Mouse (Mus musculus): ENCODE results near the gene 4930402H24Rik.

The 4930402H24Rik gene

GRCm38 (mm10) chr2:130905751-130906583, at the start of gene 4930402H24Rik, which contains the start of gene Atrn:
Gene 4930402H24Rik (minus strand): TSS chr2:130906406.
Gene Atrn (plus strand): TSS chr2:130906495.
- peak; percentile 88 for ATAC-seq (ENCODE audit: insufficient number of reproducible peaks, low FRiP score, low TSS enrichment)

GRCm38 (mm10) chr2:130950548-130950947, 44.3 kb upstream of the 4930402H24Rik start:
- peak; percentile 64; the same call in 1 of the 2 replicates for ATAC-seq (ENCODE audit: insufficient number of reproducible peaks, low FRiP score, low TSS enrichment)

GRCm38 (mm10) chr2:130949781-130950180, 43.6 kb upstream of the 4930402H24Rik start:
- ATAC-seq (ENCODE audit: insufficient number of reproducible peaks, low FRiP score, low TSS enrichment): peak; percentile 6; the same call in 1 of the 2 replicates

- no peak for ATAC-seq (ENCODE audit: insufficient number of reproducible peaks, low FRiP score, low TSS enrichment)
These were observed 26.7 kb upstream of the 4930402H24Rik start for GRCm38 (mm10) chr2:130932865-130933264.

DNA sequence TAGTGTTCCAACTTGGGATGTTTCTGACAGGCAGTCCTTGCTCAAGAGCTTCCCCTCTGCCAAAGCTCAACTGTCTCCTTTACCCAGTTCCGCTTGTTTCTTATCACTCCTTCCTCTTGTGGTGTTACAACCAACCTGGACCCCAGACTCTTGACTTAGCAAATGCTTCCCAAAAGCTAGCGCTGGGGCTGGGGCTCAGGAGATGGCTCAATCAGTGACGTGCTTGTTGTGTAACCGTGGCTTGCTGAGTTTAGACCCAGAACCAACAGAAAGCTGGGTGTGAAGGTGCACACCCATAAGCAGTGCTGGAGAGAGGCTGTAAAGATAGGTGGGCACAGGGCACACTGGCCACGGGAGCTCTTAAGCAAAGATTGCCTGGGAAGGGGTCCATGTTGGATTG, 23.8 kb upstream of the 4930402H24Rik start:
- no peak for ATAC-seq (ENCODE audit: insufficient number of reproducible peaks, low FRiP score, low TSS enrichment)

GRCm38 (mm10) chr2:130928530-130928929, 22.3 kb upstream of the 4930402H24Rik start:
- ATAC-seq (ENCODE audit: insufficient number of reproducible peaks, low FRiP score, low TSS enrichment): no peak

DNA sequence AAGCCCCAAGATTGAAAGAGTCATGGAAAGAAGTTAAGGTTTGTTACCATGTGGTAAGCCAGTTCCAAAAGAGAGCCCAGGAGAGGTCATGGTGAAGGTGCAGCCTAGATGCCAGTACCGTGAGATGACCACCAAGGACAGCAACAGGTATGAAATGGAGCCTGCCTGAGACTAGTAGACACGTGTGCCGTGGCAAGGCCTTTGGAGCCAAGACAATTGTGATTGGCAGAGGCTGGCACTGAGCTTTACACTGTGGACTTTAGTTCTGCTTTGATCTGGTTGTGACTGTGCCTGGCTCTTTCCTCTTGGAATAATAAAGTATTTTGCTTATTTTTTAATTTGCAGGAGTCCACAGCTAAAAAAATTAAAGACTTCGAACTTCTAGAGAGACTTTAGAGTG, 21.8 kb upstream of the 4930402H24Rik start:
- ATAC-seq (ENCODE audit: insufficient number of reproducible peaks, low FRiP score, low TSS enrichment): no peak

GRCm38 (mm10) chr2:130924950-130925349, 18.7 kb upstream of the 4930402H24Rik start:
- no peak for ATAC-seq (ENCODE audit: insufficient number of reproducible peaks, low FRiP score, low TSS enrichment)

DNA sequence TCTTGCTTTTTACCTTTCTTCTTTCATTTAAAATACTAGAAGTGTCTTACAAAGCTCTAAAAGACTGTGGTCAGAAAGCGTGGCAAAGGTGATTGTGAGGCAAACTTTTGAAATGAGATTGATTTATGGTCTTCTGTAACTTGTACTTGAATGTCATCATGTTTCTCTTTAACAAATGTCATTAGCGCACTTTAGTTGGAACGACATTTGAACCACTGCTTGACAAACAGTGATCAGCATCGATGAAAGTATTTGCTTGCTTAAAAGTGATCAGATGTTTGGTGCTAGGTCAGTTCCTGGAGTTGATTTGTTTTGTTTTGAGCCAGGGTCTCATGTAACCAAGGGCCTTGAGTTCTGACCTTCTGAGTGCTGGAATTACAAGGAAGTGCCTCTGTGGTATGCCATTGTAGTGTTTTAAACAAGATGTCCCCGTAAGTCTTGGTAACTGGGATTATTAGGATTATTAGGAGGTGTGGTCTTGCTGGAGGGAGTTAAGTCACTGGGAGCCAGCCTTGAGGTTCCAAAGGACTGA, 12.9 kb upstream of the 4930402H24Rik start:
- ATAC-seq (ENCODE audit: insufficient number of reproducible peaks, low FRiP score, low TSS enrichment): no peak

- no peak for ATAC-seq (ENCODE audit: insufficient number of reproducible peaks, low FRiP score, low TSS enrichment)
These were observed 11.5 kb upstream of the 4930402H24Rik start for GRCm38 (mm10) chr2:130917686-130918085.

DNA sequence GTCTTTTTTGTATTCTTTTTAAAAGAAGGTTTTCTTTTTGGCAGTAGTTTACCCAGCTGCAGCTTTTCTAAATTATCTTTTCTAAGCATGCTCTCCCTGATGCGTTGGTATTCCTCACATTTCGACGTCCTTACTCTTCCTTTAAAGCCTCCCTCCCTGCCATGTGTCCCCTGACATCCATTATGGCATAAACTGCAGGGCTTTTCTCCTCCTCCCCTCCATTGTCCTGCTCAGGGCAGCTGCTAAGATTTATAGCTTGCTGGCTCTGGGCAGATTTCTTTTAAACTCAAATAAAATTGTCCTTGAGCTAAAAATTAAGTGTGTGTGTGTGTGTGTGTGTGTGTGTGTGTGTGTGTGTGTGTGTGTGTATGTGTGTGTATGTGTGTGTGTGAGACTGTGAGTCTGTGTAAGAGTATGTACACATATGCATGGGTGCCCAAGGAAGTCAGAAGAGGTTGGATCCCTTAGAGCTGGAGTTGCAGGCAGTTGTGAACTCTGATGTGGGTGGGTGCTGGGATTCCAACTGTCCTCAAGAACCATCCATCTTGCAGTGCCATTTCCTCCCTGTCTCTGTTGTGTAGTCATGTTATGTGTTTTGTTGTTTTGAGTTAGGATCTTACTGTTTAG, 10.4 kb upstream of the 4930402H24Rik start:
- no peak for ATAC-seq (ENCODE audit: insufficient number of reproducible peaks, low FRiP score, low TSS enrichment)

DNA sequence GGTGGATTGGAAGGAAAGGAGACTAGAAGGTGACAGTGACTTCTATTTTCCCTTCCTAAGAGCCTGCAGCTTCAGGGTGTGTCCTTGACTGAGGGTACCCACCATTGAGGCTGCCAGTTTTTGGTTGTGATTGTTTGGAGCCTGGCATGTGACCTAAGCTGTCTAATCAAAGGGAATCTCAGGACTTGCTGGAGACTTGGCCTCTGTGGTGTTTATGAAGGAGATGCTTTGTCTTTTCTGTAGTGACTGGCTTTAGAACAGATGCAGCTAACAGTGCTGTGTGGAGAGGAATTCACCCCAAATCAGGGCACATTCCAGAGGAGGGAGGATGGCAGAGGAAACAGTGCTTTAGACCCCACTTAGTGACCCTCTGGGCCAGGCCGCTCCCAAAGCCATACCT, 8.7 kb upstream of the 4930402H24Rik start:
- no peak for ATAC-seq (ENCODE audit: insufficient number of reproducible peaks, low FRiP score, low TSS enrichment)

GRCm38 (mm10) chr2:130911691-130912090, 5.5 kb upstream of the 4930402H24Rik start:
- ATAC-seq (ENCODE audit: insufficient number of reproducible peaks, low FRiP score, low TSS enrichment): no peak

DNA sequence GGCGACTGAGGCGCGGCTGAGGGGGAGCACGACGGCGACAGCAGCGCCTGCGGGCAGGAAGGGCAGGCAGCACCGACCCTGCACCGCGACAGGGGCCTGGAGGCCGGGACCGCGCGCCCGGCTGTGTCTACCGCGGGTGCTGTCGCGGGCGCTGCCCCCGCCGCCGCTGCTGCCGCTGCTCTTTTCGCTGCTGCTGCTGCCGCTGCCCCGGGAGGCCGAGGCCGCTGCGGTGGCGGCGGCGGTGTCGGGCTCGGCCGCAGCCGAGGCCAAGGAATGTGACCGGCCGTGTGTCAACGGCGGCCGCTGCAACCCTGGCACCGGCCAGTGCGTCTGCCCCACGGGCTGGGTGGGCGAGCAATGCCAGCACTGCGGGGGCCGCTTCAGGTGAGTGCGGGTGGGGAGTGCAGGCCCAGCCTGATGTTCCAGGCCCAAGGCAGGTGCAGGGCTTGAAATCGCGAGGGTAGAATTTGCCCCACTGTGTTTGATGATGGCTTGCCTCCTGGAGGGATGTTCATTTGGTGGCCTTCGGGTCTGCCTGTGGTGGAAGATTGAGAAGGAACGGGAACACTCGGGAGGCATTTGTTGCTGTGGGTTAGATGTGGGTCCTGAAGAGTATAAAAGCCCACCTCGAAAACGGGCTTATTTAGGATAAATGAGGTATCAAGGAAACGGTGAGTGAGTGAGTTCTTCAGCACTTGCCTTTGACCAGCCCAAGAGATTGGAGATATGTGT, 544 bp upstream of the 4930402H24Rik start:
- ATAC-seq (ENCODE audit: insufficient number of reproducible peaks, low FRiP score, low TSS enrichment): peak; percentile 28; the same call in 1 of the 2 replicates

GRCm38 (mm10) chr2:130898783-130899182, 7.4 kb downstream of the 4930402H24Rik start:
- ATAC-seq (ENCODE audit: insufficient number of reproducible peaks, low FRiP score, low TSS enrichment): no peak

GRCm38 (mm10) chr2:130897856-130898255, 8.3 kb downstream of the 4930402H24Rik start:
- no peak for ATAC-seq (ENCODE audit: insufficient number of reproducible peaks, low FRiP score, low TSS enrichment)

- ATAC-seq (ENCODE audit: insufficient number of reproducible peaks, low FRiP score, low TSS enrichment): no peak
These were observed 9.3 kb downstream of the 4930402H24Rik start for GRCm38 (mm10) chr2:130896944-130897343.

- no peak for ATAC-seq (ENCODE audit: insufficient number of reproducible peaks, low FRiP score, low TSS enrichment)
These were observed 18.8 kb downstream of the 4930402H24Rik start for GRCm38 (mm10) chr2:130887456-130887855.

DNA sequence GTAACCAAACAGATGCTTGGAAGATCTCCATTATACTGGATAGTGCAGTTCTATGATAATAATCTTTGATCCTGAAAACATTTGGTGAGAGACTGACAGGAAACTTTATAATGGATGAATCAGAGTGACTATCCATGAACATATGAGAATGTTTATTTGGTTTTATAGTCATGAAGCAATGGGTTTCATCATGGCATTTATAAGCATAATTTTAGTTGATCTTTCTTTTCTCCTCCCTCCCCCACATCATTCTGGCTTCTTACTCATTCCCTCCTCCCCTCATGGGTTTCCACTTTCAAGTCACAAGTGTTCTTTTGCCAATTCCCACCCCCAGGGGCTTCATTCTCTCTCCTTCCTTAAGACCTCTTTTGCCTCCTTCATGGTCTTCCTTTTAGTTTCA, 19.2 kb downstream of the 4930402H24Rik start:
- ATAC-seq (ENCODE audit: insufficient number of reproducible peaks, low FRiP score, low TSS enrichment): no peak

DNA sequence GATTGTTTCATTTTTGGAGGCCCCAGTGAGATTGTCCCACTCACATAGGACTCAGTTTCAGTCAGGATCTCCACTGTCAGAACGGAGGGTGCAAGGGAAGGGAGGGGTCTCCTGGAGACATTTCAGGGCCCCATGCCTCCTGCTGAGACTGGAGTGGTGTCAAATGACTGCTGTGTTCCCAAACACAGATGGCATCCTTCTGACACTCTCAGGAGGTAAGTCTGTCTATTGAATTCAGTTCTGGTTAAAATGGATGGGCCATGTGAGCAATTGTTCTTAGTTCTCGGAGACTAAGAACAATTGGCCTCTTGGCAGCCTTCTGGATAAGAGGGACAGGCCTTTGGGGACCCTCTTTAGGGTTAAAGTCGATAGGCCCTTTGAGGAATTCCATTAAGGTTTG, 28.8 kb downstream of the 4930402H24Rik start:
- no peak for ATAC-seq (ENCODE audit: insufficient number of reproducible peaks, low FRiP score, low TSS enrichment)

GRCm38 (mm10) chr2:130870916-130871315, 35.3 kb downstream of the 4930402H24Rik start:
- no peak for ATAC-seq (ENCODE audit: insufficient number of reproducible peaks, low FRiP score, low TSS enrichment)
